Mouse (Mus musculus) midbrain, embryonic 12.5 days (tissue): Measurements from ENCODE around the gene Pitpnb. TPM values are rescaled to one million over a fixed set of nuclear protein-coding genes. Genes with fewer than 3 reads are reported as not detected.
A peak's percentile ranks its signal among the peaks of the same experiment; 100 is the strongest.

Source experiments
- ATAC-seq: fragments of 200-750 bp; cut with Nextera tagmentation; 2 replicates; pipeline ENCODE4 v1.8.0; 2017; ENCODE audit warnings: low read depth, moderate TSS enrichment, moderate library complexity; ENCODE audit not compliant: low FRiP score
- H3K27ac ChIP-seq: fragments of 300-500 bp; sonication (generic); replicated peaks from 2 replicates; pipeline ENCODE4 v1.5.1; 2016; ENCODE audit warnings: mild to moderate bottlenecking
- H3K27me3 ChIP-seq: fragments of 300-500 bp; sonication (generic); 2 replicates; pipeline ENCODE4 v1.6.1; 2016; ENCODE audit warnings: mild to moderate bottlenecking
- H3K36me3 ChIP-seq: fragments of 300-500 bp; sonication (generic); 2 replicates; pipeline ENCODE4 v1.6.1; 2016
- H3K4me1 ChIP-seq: fragments of 300-500 bp; sonication (generic); 2 replicates; pipeline ENCODE4 v1.6.1; 2016
- H3K4me2 ChIP-seq: fragments of 300-500 bp; sonication (generic); replicated peaks from 2 replicates; pipeline ENCODE4 v1.6.1; 2016; ENCODE audit warnings: mild to moderate bottlenecking, moderate library complexity
- H3K4me3 ChIP-seq: fragments of 300-500 bp; sonication (generic); 2 replicates; pipeline ENCODE4 v1.5.1; 2016; ENCODE audit warnings: mild to moderate bottlenecking
- H3K9ac ChIP-seq: fragments of 300-500 bp; sonication (generic); replicated peaks from 2 replicates; pipeline ENCODE4 v1.6.1; 2016; ENCODE audit warnings: mild to moderate bottlenecking, moderate library complexity
- H3K9me3 ChIP-seq: fragments of 300-500 bp; sonication (generic); 2 replicates; pipeline ENCODE4 v1.6.1; 2016; ENCODE audit warnings: mild to moderate bottlenecking
- WGBS: fragments of 180-500 bp; shearing (Covaris S2); methylation state at CpG from one replicate; pipeline ENCODE4 v1.1.7; 2016; 5-methylcytosine and 5-hydroxymethylcytosine counted together
- polyA plus RNA-seq: library from polyadenylated mRNA; unstranded; fragments of >200 nt; fragmentation: Nextera tagmentation; extraction: Ambion mirVana; gene quantifications from 2 replicates; pipeline ENCODE4 v1.2.1, GENCODE M21; 2016

Gene Pitpnb
- polyA plus RNA-seq, 1 experiment from 2014 or later, result 110 TPM

- Histone ChIP-seq H3K9me3 (no peaks in the 10 kb centered on the region), H3K36me3 (no peaks in the 10 kb centered on the region), H3K27ac (no peak overlapping the region), H3K9ac (no peak overlapping the region), H3K4me1 (peaks cover 14% of the 10 kb centered on the region), H3K4me3 (no peak overlapping the region), H3K4me2 (no peak overlapping the region), H3K27me3 (peaks cover 16% of the 10 kb centered on the region; the same call in 1 of the 2 replicates)
- WGBS, result 86% methylated on average over 6 of the region's 6 CpGs
- no peak for ATAC-seq
These were observed 74.2 kb downstream of the Pitpnb start for GRCm38 (mm10) chr5:111404721-111405120.

- peaks cover 20% of the 10 kb centered on the region for H3K4me1 ChIP-seq
- H3K9ac ChIP-seq, result peak overlapping the region; percentile 21; the same call in 1 of the 2 replicates
- H3K36me3 ChIP-seq, result no peaks in the 10 kb centered on the region
- H3K27ac ChIP-seq, result peak overlapping the region; percentile 58
- 15% methylated on average over 14 of the region's 14 CpGs for WGBS
- no peak overlapping the region; the same call in 1 of the 2 replicates for H3K4me2 ChIP-seq
- no peak overlapping the region for H3K4me3 ChIP-seq
- ATAC-seq, result no peak
- H3K9me3 ChIP-seq, result no peaks in the 10 kb centered on the region
- H3K27me3 ChIP-seq, result peaks cover 29% of the 10 kb centered on the region
These were observed 78.0 kb downstream of the Pitpnb start for GRCm38 (mm10) chr5:111408470-111409105.

GRCm38 (mm10) chr5:111409412-111410044 lies 79.0 kb downstream of the Pitpnb start:
- Histone ChIP-seq H3K9ac (no peak overlapping the region), H3K27ac (no peak overlapping the region), H3K4me3 (no peak overlapping the region), H3K4me1 (peaks cover 30% of the 10 kb centered on the region), H3K27me3 (peaks cover 34% of the 10 kb centered on the region), H3K36me3 (no peaks in the 10 kb centered on the region), H3K4me2 (no peak overlapping the region), H3K9me3 (no peaks in the 10 kb centered on the region)
- WGBS, result 32% methylated on average over 1 of the region's 1 CpGs
- no peak for ATAC-seq

- Histone ChIP-seq H3K27ac (no peak overlapping the region), H3K27me3 (peaks cover 34% of the 10 kb centered on the region), H3K9ac (no peak overlapping the region), H3K9me3 (no peaks in the 10 kb centered on the region), H3K36me3 (no peaks in the 10 kb centered on the region), H3K4me3 (no peak overlapping the region), H3K4me1 (peaks cover 41% of the 10 kb centered on the region), H3K4me2 (no peak overlapping the region)
- 81% methylated on average over 3 of the region's 3 CpGs for WGBS
- no peak for ATAC-seq
These were observed 80.1 kb downstream of the Pitpnb start for GRCm38 (mm10) chr5:111410665-111411064.

- Histone ChIP-seq H3K9me3 (no peaks in the 10 kb centered on the region), H3K27ac (peak overlapping the region; percentile 99), H3K36me3 (peaks cover 9% of the 10 kb centered on the region), H3K4me1 (peaks cover 37% of the 10 kb centered on the region), H3K4me3 (peak overlapping the region; percentile 76; the same call in 1 of the 2 replicates), H3K9ac (peak overlapping the region; percentile 100), H3K4me2 (peak overlapping the region; percentile 99), H3K27me3 (peaks cover 22% of the 10 kb centered on the region)
- peak; percentile 16; the same call in 1 of the 2 replicates for ATAC-seq
- WGBS, result 0% methylated on average over 5 of the region's 5 CpGs
These were observed 83.6 kb downstream of the Pitpnb start for GRCm38 (mm10) chr5:111414192-111414591.

GRCm38 (mm10) chr5:111414770-111415249 lies 84.2 kb downstream of the Pitpnb start:
- no peak for ATAC-seq
- peak overlapping the region; percentile 99 for H3K27ac ChIP-seq
- H3K36me3 ChIP-seq, result peaks cover 15% of the 10 kb centered on the region
- 26% methylated on average over 4 of the region's 4 CpGs for WGBS
- peaks cover 43% of the 10 kb centered on the region for H3K4me1 ChIP-seq
- peak overlapping the region; percentile 76 for H3K4me3 ChIP-seq
- H3K4me2 ChIP-seq, result peak overlapping the region; percentile 99
- no peaks in the 10 kb centered on the region for H3K9me3 ChIP-seq
- peak overlapping the region; percentile 100 for H3K9ac ChIP-seq
- peaks cover 18% of the 10 kb centered on the region for H3K27me3 ChIP-seq

GRCm38 (mm10) chr5:111415575-111415974 lies 85.0 kb downstream of the Pitpnb start:
- H3K4me1 ChIP-seq, result peaks cover 51% of the 10 kb centered on the region
- H3K36me3 ChIP-seq, result peaks cover 23% of the 10 kb centered on the region
- no peaks in the 10 kb centered on the region for H3K9me3 ChIP-seq
- ATAC-seq, result no peak
- H3K4me2 ChIP-seq, result peak overlapping the region; percentile 99
- H3K27me3 ChIP-seq, result peaks cover 18% of the 10 kb centered on the region
- peak overlapping the region; percentile 100 for H3K9ac ChIP-seq
- 0% methylated on average over 14 of the region's 14 CpGs for WGBS
- peak overlapping the region; percentile 76 for H3K4me3 ChIP-seq
- H3K27ac ChIP-seq, result peak overlapping the region; percentile 99

GRCm38 (mm10) chr5:111416048-111416447 lies 85.5 kb downstream of the Pitpnb start:
- ATAC-seq, result no peak
- peak overlapping the region; percentile 100 for H3K9ac ChIP-seq
- peak overlapping the region; percentile 76 for H3K4me3 ChIP-seq
- peaks cover 55% of the 10 kb centered on the region for H3K4me1 ChIP-seq
- no peaks in the 10 kb centered on the region for H3K9me3 ChIP-seq
- under 1% methylated on average over 13 of the region's 13 CpGs for WGBS
- H3K36me3 ChIP-seq, result peaks cover 27% of the 10 kb centered on the region
- H3K4me2 ChIP-seq, result peak overlapping the region; percentile 99
- H3K27ac ChIP-seq, result peak overlapping the region; percentile 99
- H3K27me3 ChIP-seq, result peaks cover 18% of the 10 kb centered on the region

- WGBS, result 1% methylated on average over 79 of the region's 88 CpGs
These were observed 86.2 kb downstream of the Pitpnb start, which contains the start of gene Mn1 for GRCm38 (mm10) chr5:111416591-111417374. TSS of gene Mn1 (plus strand) at chr5:111417362.

GRCm38 (mm10) chr5:111417378-111418131 lies 87.0 kb downstream of the Pitpnb start:
- WGBS, result under 1% methylated on average over 69 of the region's 105 CpGs
- peak overlapping the region; percentile 100 for H3K9ac ChIP-seq
- H3K4me2 ChIP-seq, result peak overlapping the region; percentile 99
- H3K4me3 ChIP-seq, result peak overlapping the region; percentile 76
- peak overlapping the region; percentile 99 for H3K27ac ChIP-seq
- no peak for ATAC-seq
- peaks cover 10% of the 10 kb centered on the region for H3K27me3 ChIP-seq
- no peaks in the 10 kb centered on the region for H3K9me3 ChIP-seq
- peaks cover 38% of the 10 kb centered on the region for H3K36me3 ChIP-seq
- peaks cover 70% of the 10 kb centered on the region for H3K4me1 ChIP-seq

More at GRCm38 (mm10) chr5:111416591-111417374, 86.2 kb downstream of the Pitpnb start, which contains the start of gene Mn1:
- peak within 1 kb of the TSS; percentile 76 for H3K4me3 ChIP-seq
- H3K27me3 ChIP-seq, result peaks cover 11% of the 10 kb centered on the region
- no peaks in the 10 kb centered on the region for H3K9me3 ChIP-seq
- H3K4me1 ChIP-seq, result peaks cover 63% of the 10 kb centered on the region
- peak within 1 kb of the TSS; percentile 99 for H3K27ac ChIP-seq
- peaks cover 35% of the 10 kb centered on the region for H3K36me3 ChIP-seq
- H3K9ac ChIP-seq, result peak within 1 kb of the TSS; percentile 100
- peak; percentile 94 for ATAC-seq
- peak within 1 kb of the TSS; percentile 99 for H3K4me2 ChIP-seq
